Mouse (Mus musculus) lung, adult 2 months (tissue): ENCODE results near the gene Setd1a.

Experiments
- CTCF ChIP-seq: fragments of 200-500 bp; IDR thresholded peaks from 2 replicates; pipeline ENCODE4 v1.5.1; 2011; ENCODE audit warnings: mild to moderate bottlenecking, low read length, control low read depth; ENCODE audit not compliant: insufficient read depth
- POLR2A ChIP-seq: fragments of 200-500 bp; IDR thresholded peaks from 2 replicates; pipeline ENCODE4 v1.6.1; 2011; ENCODE audit warnings: low read depth, mild to moderate bottlenecking, control low read depth, low read length, borderline replicate concordance; ENCODE audit errors: extremely low read depth

- TF ChIP-seq CTCF (no peak), POLR2A (no peak)
These were observed 22.7 kb upstream of the Setd1a start for GRCm38 (mm10) chr7:127753741-127754140.
